Mouse (Mus musculus): ENCODE results near the gene Hist1h4h.

The Hist1h4h gene

GRCm38 (mm10) chr13:23530901-23531875 lies at the start of gene Hist1h4h:
Gene Hist1h4h (plus strand): TSS chr13:23531050.
- DNase-seq = peak; percentile 97

- DNase-seq = no peak
These were observed 47.7 kb upstream of the Hist1h4h start for GRCm38 (mm10) chr13:23483153-23483552.

- DNase-seq = no peak
These were observed 45.6 kb upstream of the Hist1h4h start for GRCm38 (mm10) chr13:23485271-23485670.

GRCm38 (mm10) chr13:23488400-23489322 lies 42.2 kb upstream of the Hist1h4h start, which contains the start of gene Btn2a2:
Gene Btn2a2 (minus strand): TSS chr13:23488857.
- DNase-seq = peak; percentile 76

- no peak for DNase-seq
These were observed 40.0 kb upstream of the Hist1h4h start for GRCm38 (mm10) chr13:23490863-23491262.

GRCm38 (mm10) chr13:23491263-23491662 lies 39.6 kb upstream of the Hist1h4h start:
- DNase-seq = no peak

- DNase-seq = no peak
These were observed 38.9 kb upstream of the Hist1h4h start for GRCm38 (mm10) chr13:23491990-23492389.

GRCm38 (mm10) chr13:23495526-23495925 lies 35.3 kb upstream of the Hist1h4h start:
- no peak for DNase-seq

- peak; percentile 32 for DNase-seq
These were observed 33.1 kb upstream of the Hist1h4h start for GRCm38 (mm10) chr13:23497656-23498321.

- no peak for DNase-seq
These were observed 32.2 kb upstream of the Hist1h4h start for GRCm38 (mm10) chr13:23498653-23499052.

GRCm38 (mm10) chr13:23499943-23500342 lies 30.9 kb upstream of the Hist1h4h start:
- no peak for DNase-seq

- peak; percentile 82 for DNase-seq
These were observed 30.2 kb upstream of the Hist1h4h start for GRCm38 (mm10) chr13:23500424-23501200.

GRCm38 (mm10) chr13:23501511-23501910 lies 29.3 kb upstream of the Hist1h4h start:
- DNase-seq = no peak

GRCm38 (mm10) chr13:23502031-23502567 lies 28.8 kb upstream of the Hist1h4h start:
- DNase-seq = no peak

- DNase-seq = no peak
These were observed 27.9 kb upstream of the Hist1h4h start for GRCm38 (mm10) chr13:23502916-23503315.

GRCm38 (mm10) chr13:23503797-23504196 lies 27.1 kb upstream of the Hist1h4h start:
- peak; percentile 41 for DNase-seq

GRCm38 (mm10) chr13:23505662-23506345 lies 25.0 kb upstream of the Hist1h4h start:
- DNase-seq = no peak

- DNase-seq = no peak
These were observed 24.5 kb upstream of the Hist1h4h start for GRCm38 (mm10) chr13:23506351-23506750.

- DNase-seq = no peak
These were observed 23.9 kb upstream of the Hist1h4h start for GRCm38 (mm10) chr13:23506819-23507515.

- DNase-seq = no peak
These were observed 20.7 kb upstream of the Hist1h4h start for GRCm38 (mm10) chr13:23510127-23510526.
